Mouse (Mus musculus): ENCODE results near the gene Scube1.

- TF ChIP-seq EP300 (IDR thresholded peaks at IDR 0.05; ENCODE audit: low read depth), result no peak
- TF ChIP-seq CTCF (IDR thresholded peaks at IDR 0.05; ENCODE audit: low read depth), result no peak
Measured at GRCm38 (mm10) chr15:83590841-83591240, 134.0 kb downstream of the Scube1 start.
